Mouse (Mus musculus) limb, embryonic 14.5 days (tissue): ENCODE results near the gene Eml3. TPM values are rescaled to one million over a fixed set of nuclear protein-coding genes. Genes with fewer than 3 reads are reported as not detected.

Experiments used
- ATAC-seq: fragments of 200-750 bp; cut with Nextera tagmentation; 2 replicates; pipeline ENCODE4 v1.8.0; 2017; ENCODE audit warnings: low read depth, moderate number of reproducible peaks, moderate TSS enrichment; ENCODE audit not compliant: low FRiP score
- DNase-seq: peaks from one replicate; pipeline ENCODE4 v3.0.0-alpha.2; 2015; ENCODE audit warnings: low spot score
- H3K27ac ChIP-seq: fragments of 300-500 bp; sonication (generic); replicated peaks from 2 replicates; pipeline ENCODE4 v1.5.1; 2014; ENCODE audit warnings: low read depth, mild to moderate bottlenecking, low read length, moderate library complexity, mixed read lengths
- H3K27me3 ChIP-seq: fragments of 300-500 bp; sonication (generic); 2 replicates; pipeline ENCODE4 v1.6.1; 2014; ENCODE audit warnings: low read length, mixed read lengths; ENCODE audit not compliant: control insufficient read depth, insufficient read depth
- H3K36me3 ChIP-seq: fragments of 300-500 bp; sonication (generic); 2 replicates; pipeline ENCODE4 v1.6.1; 2014; ENCODE audit warnings: mild to moderate bottlenecking, low read length, moderate library complexity, mixed read lengths; ENCODE audit not compliant: control insufficient read depth, insufficient read depth
- H3K4me1 ChIP-seq: fragments of 300-500 bp; sonication (generic); 2 replicates; pipeline ENCODE4 v1.6.1; 2014; ENCODE audit warnings: antibody characterized with exemption, low read length, mixed read lengths; ENCODE audit not compliant: control insufficient read depth, insufficient read depth
- H3K4me2 ChIP-seq: fragments of 300-500 bp; sonication (generic); replicated peaks from 2 replicates; pipeline ENCODE4 v1.6.1; 2014; ENCODE audit warnings: low read depth, mild to moderate bottlenecking, low read length, moderate library complexity; ENCODE audit not compliant: severe bottlenecking
- H3K4me3 ChIP-seq: fragments of 300-500 bp; sonication (generic); replicated peaks from 2 replicates; pipeline ENCODE4 v1.5.1; 2014; ENCODE audit warnings: low read length
- H3K9ac ChIP-seq: fragments of 300-500 bp; sonication (generic); 2 replicates; pipeline ENCODE4 v1.6.1; 2014; ENCODE audit warnings: mild to moderate bottlenecking, low read depth, low read length, moderate library complexity; ENCODE audit not compliant: severe bottlenecking
- H3K9me3 ChIP-seq: fragments of 300-500 bp; sonication (generic); 2 replicates; pipeline ENCODE4 v1.6.1; 2016; ENCODE audit warnings: low read length; ENCODE audit not compliant: control insufficient read depth
- POLR2A ChIP-seq: fragments of 200-500 bp; IDR thresholded peaks from 2 replicates; pipeline ENCODE4 v1.8.0; 2012; ENCODE audit warnings: inconsistent platforms, mild to moderate bottlenecking, moderate library complexity, borderline replicate concordance; ENCODE audit not compliant: insufficient read depth, insufficient read length; ENCODE audit errors: extremely low read depth
- WGBS: fragments of 180-500 bp; shearing (Covaris S2); extraction: QIAGEN DNeasy Blood & Tissue Kit; methylation state at CpG from one replicate; pipeline ENCODE4 v1.1.7; 2014; 5-methylcytosine and 5-hydroxymethylcytosine counted together
- polyA plus RNA-seq, 2 experiments: library from polyadenylated mRNA; depleted of rRNA in 1 of 2; stranded (reverse) in 1 of 2; unstranded in 1 of 2; fragments of >200 nt; fragmentation: Nextera tagmentation in 1 of 2; extraction: Ambion mirVana in 1 of 2; gene quantifications; 2 replicates each; pipeline versions ENCODE4 v1.2.1 to v1.2.3; 2012 to 2014

Gene Eml3
- polyA plus RNA-seq, 2 experiments: 21.5 to 62.1 TPM

DNA sequence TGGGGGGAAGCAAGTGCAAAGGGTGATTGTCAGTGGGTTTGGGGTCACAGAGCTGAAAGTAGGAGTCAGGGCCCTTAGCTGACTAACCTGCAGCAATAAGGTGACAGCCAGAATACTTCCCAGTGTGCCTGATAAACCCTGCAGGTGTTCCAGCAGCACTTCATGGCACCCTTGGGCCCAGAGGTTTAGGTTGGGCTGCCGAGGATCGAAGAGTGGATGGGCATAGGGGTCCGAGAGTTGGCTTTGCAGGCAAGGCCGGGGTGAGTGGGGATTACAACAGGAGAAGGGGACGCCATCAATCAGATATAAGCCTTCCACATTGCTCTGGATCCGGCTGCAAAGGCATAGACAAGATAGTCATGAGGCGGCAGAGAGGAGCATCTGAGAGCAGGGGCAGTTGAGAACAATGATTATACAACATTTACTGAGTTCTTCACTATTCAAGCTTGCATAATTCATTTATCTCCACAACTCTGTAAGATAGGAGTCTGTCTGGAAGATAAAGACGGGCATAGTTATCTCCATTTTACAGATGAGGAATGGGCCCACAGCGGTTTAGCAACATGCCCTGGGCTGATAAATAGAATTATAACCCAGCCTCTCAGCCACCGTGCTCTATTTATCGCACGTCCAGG, 1.3 kb upstream of the Eml3 start:
- Histone ChIP-seq H3K27me3 (no peaks in the 10 kb centered on the region), H3K4me3 (no peak overlapping the region), H3K4me2 (no peak overlapping the region), H3K27ac (no peak overlapping the region), H3K36me3 (peaks cover 41% of the 10 kb centered on the region), H3K4me1 (peaks cover 12% of the 10 kb centered on the region), H3K9ac (no peak overlapping the region), H3K9me3 (no peaks in the 10 kb centered on the region)
- ATAC-seq (no peak), DNase-seq (no peak)
- TF ChIP-seq POLR2A: no peak
- WGBS: 85% methylated on average over 12 of the region's 12 CpGs

DNA sequence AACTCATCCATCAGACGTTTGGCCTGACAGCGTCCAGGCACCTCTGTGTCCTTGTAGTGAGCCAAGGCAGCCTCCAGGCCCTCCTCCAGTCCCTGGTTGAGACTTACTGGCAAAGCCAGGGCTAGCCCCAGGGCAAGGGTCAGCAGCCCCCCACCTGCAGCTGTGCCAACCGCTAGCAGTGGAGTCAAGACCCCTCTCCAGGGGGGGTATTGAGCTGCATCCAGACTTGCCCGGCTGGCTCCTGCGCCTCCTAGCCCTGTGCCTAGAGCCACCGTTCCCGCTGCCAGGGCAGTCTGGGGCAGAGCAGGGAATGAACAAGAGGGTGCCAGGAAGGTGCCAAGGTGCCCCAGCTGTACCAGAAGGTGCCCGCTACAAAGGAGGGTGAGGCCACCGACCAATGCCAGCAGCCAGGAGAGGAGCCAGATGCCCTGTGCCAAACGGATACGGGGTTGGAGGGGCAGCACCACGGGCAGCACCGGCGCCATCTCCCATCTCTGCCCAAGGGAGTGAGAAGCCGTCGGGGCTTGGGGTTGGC, 596 bp upstream of the Eml3 start:
- no peak for TF ChIP-seq POLR2A
- no peaks in the 10 kb centered on the region for H3K27me3 ChIP-seq
- H3K4me2 ChIP-seq: peak overlapping the region; percentile 69
- peaks cover 12% of the 10 kb centered on the region for H3K4me1 ChIP-seq
- no peaks in the 10 kb centered on the region for H3K9me3 ChIP-seq
- H3K36me3 ChIP-seq: peaks cover 48% of the 10 kb centered on the region
- 0 out of 2 replicates have a peak overlapping the region, but pooled peaks have one; percentile 67 for H3K27ac ChIP-seq
- DNase-seq: no peak
- peak overlapping the region; percentile 68 for H3K4me3 ChIP-seq
- peak overlapping the region; percentile 89 for H3K9ac ChIP-seq
- no peak for ATAC-seq
- WGBS: 20% methylated on average over 14 of the region's 16 CpGs

DNA sequence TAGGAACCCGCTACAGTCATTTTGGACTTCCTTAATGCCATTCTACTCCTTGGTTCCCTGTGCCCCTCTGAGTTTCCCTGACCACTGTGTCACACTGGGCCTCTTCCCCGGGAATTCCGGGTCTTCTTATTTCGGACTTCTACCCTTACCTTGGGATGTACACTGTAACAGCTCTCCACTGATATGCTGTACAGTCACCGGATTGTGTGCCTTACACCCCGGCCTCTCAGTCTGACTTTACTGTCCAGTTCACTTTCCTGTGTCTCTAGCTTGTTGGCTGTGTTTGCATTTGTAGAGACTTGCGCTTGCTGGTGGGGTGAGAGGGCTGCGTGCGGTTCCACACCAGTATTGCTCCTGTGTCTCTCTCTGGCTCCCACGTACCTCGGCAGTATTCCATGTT, 765 bp downstream of the Eml3 start:
- Histone ChIP-seq H3K9ac (peak overlapping the region; percentile 89), H3K4me3 (peak overlapping the region; percentile 68), H3K4me1 (peaks cover 12% of the 10 kb centered on the region), H3K4me2 (peak overlapping the region; percentile 69), H3K27me3 (no peaks in the 10 kb centered on the region), H3K9me3 (no peaks in the 10 kb centered on the region), H3K27ac (peak overlapping the region; percentile 67; the same call in 1 of the 2 replicates), H3K36me3 (peaks cover 61% of the 10 kb centered on the region)
- no peak for DNase-seq
- WGBS: 7% methylated on average over 11 of the region's 11 CpGs
- TF ChIP-seq POLR2A: no peak
- ATAC-seq: 0 out of 2 replicates have a peak, but pooled peaks have one; percentile 14

DNA sequence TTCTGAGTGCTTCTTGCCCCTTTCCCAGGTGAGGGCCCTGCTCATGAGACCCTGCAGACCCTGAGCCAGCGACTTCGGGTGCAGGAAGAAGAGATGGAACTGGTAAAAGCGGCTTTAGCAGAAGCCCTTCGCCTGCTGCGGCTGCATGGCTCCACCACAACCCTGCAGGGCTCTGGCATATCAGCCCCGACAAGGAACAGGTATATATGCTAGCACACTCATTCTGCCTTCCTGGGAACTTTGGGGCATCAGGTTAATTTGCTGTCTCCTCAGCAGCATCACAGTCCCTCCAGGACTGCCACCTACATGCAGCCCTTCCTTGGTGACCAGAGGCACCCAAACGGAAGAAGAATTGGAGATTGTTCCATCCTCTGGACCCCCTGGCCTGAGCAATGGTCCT, 1.4 kb downstream of the Eml3 start:
- TF ChIP-seq POLR2A: no peak
- Histone ChIP-seq H3K4me3 (peak overlapping the region; percentile 68), H3K27me3 (no peaks in the 10 kb centered on the region), H3K4me2 (peak overlapping the region; percentile 69), H3K36me3 (peaks cover 61% of the 10 kb centered on the region), H3K27ac (0 out of 2 replicates have a peak overlapping the region, but pooled peaks have one; percentile 10), H3K4me1 (peaks cover 12% of the 10 kb centered on the region), H3K9me3 (no peaks in the 10 kb centered on the region), H3K9ac (peak overlapping the region; percentile 89)
- no peak for DNase-seq
- WGBS: 79% methylated on average over 7 of the region's 7 CpGs
- no peak for ATAC-seq

DNA sequence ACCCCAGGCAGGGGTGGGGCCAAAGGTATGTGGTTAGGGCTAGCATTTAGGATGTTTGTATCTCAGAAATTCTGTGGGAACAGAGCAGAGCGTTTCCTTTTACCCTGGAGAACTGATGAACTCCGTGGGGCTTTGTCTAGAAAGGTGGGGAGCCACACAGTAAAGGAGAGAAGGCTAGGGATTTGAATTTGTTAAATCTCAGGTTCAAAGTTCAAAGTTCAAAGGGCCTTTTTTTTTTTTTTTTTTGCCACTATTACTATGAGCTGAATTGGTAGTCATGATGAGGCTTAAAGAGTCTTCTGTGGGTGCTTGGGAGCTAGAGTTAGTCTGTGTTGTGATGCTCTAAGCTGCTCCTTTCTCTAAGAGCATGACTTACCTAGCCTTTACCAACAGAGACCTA, 7.4 kb downstream of the Eml3 start:
- no peak overlapping the region for H3K4me3 ChIP-seq
- 88% methylated on average over 2 of the region's 2 CpGs for WGBS
- no peak overlapping the region for H3K4me2 ChIP-seq
- ATAC-seq: no peak
- DNase-seq: no peak
- no peaks in the 10 kb centered on the region for H3K9me3 ChIP-seq
- no peak overlapping the region for H3K9ac ChIP-seq
- no peak for TF ChIP-seq POLR2A
- no peak overlapping the region for H3K27ac ChIP-seq
- peaks cover 70% of the 10 kb centered on the region for H3K36me3 ChIP-seq
- H3K27me3 ChIP-seq: no peaks in the 10 kb centered on the region
- H3K4me1 ChIP-seq: peaks cover 7% of the 10 kb centered on the region; the same call in 1 of the 2 replicates
